Mouse (Mus musculus) lung, postnatal 36 days (tissue): ENCODE results near the gene Utrn.

Experiments used
- DNase-seq: peaks from one replicate; pipeline ENCODE4 v3.0.0; 2022; ENCODE audit warnings: mixed read lengths

The Utrn gene

GRCm38 (mm10) chr10:12497555-12497954 is 371.6 kb downstream of the Utrn start:
- no peak for DNase-seq

DNA sequence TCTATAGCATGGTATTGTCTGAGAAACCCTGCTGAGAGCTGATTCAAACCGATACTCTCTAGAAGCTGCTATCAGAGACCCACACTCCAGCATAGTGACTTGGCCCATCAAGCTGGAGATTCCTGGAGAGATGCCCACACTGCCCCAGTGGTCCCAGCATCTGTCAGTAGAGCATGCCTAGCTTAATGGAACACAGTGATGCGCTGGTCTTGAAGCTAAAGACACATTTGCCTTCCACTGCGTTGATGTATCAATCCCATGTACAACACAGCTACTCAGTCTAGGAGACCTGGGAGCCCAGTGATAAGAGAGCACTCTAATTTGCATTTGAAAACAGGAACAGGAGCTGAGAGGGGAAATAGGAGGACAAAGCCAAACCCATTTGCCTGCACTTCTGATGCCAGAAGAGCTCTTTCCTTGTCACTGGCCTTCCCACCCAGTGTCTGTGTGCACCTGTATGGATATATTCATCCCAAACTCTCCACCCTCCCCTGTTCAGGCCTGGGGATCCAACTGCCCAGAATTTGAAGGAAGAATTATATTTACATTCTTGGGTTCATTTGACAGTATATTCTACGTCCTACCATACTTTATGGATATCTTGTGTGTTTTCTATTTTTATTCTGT is 379.5 kb downstream of the Utrn start:
- no peak for DNase-seq

DNA sequence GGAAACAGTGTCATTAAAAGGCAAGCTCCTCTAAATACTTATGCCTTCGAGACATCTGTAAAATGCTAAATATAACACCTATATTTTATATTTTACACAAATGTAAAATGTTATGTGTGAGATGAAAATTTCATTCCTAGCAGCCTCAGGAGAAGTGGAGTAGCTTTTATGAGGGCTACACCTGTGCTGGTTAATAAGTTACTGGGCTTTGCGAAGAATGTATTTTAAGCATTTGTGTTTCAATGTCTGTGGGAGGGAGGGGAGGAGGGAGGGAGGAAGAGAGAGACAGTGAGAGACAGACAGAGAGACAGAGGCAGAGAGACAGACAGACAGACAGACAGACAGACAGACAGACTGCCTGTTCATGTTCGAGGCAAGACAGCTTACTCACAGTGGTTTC is 380.6 kb downstream of the Utrn start:
- no peak for DNase-seq

DNA sequence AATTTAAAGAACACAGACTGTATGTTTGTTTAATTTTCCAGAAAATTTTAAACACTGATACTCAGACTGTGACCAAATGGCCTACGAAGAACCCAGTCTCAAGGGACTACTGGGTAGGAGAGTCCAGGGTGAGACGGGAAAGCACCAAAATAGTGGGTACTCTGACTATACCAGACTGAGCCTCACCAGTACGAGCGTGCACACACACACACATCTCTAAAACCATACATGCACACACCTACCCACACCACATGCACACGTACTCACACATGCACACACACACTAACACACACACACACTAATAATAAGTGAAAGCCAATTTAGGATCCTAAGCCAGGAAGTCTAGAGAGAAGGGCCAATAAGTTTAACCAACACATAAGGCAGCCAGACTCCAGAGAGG is 381.0 kb downstream of the Utrn start:
- no peak for DNase-seq

DNA sequence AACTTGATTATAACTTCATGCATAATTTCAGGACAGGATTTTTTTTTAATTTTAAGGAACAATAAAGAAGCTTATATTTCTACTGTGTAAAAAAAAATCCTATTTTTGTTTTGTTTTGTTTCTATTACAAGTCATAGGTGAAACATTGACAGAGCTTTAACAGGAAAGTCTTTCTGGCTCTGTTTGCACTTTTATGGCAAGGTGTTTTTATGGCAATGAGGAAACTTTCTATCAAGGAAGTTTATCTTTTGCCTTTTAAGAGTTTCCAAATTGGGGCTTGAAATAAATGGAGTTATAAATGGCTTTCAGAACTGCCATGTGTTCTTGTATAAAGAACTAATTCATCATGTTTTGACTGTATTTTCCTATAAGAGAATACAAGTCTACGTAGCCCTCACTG is 385.7 kb downstream of the Utrn start:
- DNase-seq, result no peak

- no peak for DNase-seq
Measured at GRCm38 (mm10) chr10:12482975-12483374, 386.2 kb downstream of the Utrn start.

- no peak for DNase-seq
Measured at GRCm38 (mm10) chr10:12474850-12475621, 394.1 kb downstream of the Utrn start.

GRCm38 (mm10) chr10:12469391-12470057 is 399.6 kb downstream of the Utrn start:
- peak; percentile 52 for DNase-seq

- peak; percentile 70 for DNase-seq
Measured at GRCm38 (mm10) chr10:12467544-12467943, 401.6 kb downstream of the Utrn start.

DNA sequence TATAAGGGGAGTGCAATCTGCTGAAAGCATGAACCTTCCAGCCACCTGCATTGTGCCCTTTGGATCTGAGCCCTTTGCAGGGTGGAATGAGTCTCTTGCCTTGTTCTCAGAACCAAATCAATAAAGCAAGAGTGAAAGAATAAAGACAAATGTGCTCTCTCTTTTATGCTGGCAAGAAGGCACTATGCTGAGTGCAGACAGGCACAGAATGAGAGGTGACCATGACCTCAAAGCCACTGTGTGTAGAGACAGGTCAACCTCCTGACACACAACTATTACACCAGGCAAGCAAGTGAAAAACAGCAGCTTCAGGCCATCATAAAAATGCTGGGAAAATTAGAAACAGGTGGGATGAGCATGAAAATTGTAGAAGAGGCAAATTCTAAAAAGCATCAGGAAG is 408.2 kb downstream of the Utrn start:
- no peak for DNase-seq

GRCm38 (mm10) chr10:12456867-12457266 is 412.3 kb downstream of the Utrn start:
- DNase-seq, result no peak

DNA sequence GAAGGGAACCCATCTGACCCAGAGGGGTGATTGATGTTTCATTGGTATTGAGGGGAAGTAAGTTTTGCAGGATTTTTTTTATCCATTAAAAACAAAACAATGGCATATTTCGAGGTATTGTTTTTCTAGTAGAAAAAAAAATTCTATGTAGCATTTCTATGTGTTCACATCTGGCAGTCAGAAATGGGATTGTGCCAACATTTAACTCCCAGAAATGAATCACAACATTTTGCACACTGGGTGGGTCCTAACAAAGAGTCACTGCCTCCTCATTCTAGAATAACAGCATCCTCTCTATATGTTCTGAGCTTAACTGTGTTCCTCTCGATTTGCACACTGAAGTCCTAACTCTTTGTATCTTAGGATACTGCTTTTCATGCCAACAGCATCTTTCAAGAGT is 416.5 kb downstream of the Utrn start:
- DNase-seq, result no peak

DNA sequence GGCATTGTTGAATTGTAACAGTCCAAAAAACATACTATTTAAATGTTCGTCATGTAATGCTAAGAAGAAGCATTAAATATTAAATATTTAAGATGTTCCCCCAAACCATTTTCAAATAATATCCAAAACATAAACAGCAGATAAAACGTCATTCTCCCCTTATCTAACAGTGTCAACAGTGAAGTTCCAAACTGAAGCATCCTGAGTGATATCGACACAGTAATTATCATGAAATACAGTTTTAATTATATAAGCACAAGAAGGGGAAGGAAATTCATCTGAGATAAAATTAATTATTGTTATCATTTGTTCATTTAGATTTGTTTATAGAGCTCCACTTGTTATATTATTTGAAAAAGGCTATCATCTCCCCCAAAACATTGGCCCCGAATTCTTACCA is 425.0 kb downstream of the Utrn start:
- no peak for DNase-seq

DNA sequence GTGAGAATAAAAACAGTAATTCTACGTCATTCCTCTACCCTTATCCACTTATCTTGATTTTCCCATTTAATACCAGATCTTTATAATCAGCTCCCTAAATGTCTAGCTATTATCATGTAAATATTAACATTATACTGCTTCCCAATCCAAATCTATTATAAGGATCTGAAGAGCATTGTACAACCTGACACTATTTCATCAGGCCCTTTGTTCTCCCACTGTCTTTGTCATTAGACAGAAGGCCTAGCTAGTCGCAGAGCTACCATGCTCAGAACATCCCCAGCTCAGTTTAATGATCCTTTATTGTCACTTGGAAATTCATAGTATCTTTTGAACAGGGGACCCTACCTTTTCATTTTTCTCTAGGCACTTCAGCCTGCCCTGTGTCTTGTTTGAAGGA is 436.0 kb downstream of the Utrn start:
- DNase-seq, result no peak

DNA sequence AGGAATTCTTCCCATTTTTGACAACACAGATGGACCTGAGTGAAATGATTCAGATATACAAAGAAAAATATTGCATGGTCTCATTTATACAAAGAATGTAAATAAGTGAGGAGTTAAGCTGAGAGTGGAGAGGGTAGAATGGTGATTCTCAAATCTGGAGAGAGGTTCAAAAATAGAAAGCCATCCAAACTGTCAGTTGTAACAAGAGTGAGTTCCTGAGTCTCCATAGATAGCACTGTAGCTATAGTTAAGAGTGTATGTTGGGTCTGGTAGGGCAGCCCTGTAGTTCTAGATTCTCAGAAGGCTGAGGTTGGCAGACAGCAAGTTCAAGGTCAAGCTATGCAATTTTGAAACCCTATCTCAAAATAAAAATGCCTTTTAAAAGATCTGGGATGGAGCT is 438.8 kb downstream of the Utrn start:
- DNase-seq, result no peak

- no peak for DNase-seq
Measured at GRCm38 (mm10) chr10:12426866-12427265, 442.3 kb downstream of the Utrn start.

DNA sequence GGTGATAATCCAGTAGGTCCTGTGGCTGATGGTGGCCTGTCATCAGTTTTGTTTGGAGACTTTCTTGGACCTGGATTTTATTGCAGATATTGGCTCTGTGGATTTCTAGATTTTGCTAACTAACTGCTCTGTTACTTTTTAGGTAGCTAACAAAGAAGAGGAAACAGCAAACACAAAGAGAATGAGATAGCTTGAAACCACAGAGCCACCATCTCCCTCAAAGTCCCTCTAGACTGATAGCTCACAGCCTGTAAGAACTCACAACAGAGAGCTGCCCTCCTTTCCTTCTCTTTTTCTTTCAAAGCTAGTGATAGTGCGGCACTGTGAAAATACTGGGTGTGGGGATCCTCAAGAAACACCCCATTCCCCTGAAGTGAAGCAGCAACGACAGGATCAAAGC is 444.2 kb downstream of the Utrn start:
- DNase-seq, result no peak

DNA sequence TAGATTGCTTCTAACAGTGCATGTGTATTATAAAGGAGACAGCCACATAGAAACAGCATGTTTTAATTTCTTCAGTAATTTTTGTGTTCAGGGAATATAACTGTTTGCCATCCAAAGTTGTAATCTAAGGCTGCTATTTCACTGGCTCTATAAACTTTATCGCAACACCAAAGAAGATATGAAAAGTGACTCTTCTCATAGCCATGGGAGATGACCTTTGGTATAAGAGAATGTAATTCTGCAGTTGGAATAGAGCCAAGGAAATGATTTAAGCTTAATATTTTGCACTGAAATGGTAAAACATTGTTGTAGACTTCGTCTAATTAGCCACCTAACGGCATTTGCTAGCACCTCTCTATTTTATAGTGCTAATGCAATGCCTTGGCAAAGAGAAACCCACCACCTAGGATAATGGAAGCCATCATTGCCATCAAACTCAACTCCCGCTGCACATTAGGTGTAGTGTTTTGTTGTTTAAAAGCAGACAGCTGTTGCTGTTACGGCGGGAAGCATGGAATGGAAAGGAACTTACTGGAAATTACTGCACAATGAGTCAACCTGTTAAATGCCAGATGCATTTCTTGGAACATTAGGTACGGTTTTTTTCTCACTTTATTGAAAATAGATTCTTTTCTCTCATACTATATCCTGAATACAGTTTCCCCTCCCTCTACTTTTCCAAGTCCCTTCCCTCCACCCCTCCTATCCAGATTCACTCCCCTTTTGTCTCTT is 445.0 kb downstream of the Utrn start:
- no peak for DNase-seq

GRCm38 (mm10) chr10:12414967-12415366 is 454.2 kb downstream of the Utrn start:
- DNase-seq, result no peak

- no peak for DNase-seq
Measured at GRCm38 (mm10) chr10:12406338-12407110, 462.6 kb downstream of the Utrn start.

DNA sequence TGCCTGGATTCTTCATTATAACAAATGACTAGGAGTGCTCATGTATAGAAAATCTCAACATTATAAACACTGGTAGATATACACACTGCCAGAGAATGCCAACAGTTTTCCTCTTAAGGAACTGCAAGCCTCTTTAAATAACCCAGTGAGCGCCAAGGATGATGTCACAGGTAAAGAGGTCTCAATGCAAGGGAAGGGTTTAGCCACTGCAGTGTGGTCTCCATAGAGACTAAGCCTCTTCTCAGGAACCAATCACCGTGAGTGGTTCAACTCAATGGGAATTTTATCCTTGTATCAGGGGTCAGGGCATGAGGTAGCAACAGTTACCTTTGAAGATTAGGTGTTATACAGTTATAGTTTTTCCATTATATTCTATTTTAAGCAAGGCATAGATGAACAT is 469.7 kb downstream of the Utrn start:
- DNase-seq, result no peak

DNA sequence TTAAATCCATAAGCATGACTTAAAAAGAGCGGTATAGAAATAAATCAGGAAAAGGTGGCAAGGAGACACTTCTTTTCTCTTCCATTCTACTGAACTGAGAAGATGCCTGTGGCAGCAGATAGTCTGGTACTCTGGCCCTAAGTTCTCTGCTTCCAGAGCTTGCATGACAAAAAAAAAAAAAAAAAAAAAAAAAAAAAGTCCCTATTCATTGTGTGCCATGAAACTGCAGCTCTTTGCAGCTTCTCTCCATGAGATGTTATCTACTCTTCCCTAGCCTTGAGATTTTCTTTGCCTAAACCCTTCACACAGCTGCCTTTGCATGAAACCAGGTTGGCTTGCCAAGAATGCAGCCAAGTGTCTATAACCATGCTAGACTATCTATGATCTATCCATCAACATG is 489.0 kb downstream of the Utrn start:
- no peak for DNase-seq

GRCm38 (mm10) chr10:12379123-12379522 is 490.0 kb downstream of the Utrn start:
- no peak for DNase-seq
